In genomic region chr6:32479193-32479758, GRCm38 (mm10) we compare ENCODE assay signal across 8 mouse cellular contexts.
DNase-seq lines count a peak whose midpoint lies in the region; ATAC-seq and TF ChIP-seq lines count a peak whose summit lies in the region.

No protein-coding gene starts in this region.

- no peaks in the 10 kb centered on the region for H3K36me3 ChIP-seq in heart, embryonic 13.5 days

- peak overlapping the region; percentile 91 for H3K27ac ChIP-seq in heart, embryonic 13.5 days (replicated peaks)
- H3K27ac ChIP-seq in layer of hippocampus, adult 2 months, result peak overlapping the region; percentile 78

- H3K9me3 ChIP-seq in heart, embryonic 13.5 days, result no peaks in the 10 kb centered on the region

- H3K27me3 ChIP-seq in heart, embryonic 13.5 days (replicated peaks), result no peaks in the 10 kb centered on the region

- H3K4me3 ChIP-seq in heart, embryonic 13.5 days, result no peak overlapping the region
- no peak overlapping the region for H3K4me3 ChIP-seq in layer of hippocampus, adult 2 months
- H3K4me3 ChIP-seq in lung, adult 2 months (replicated peaks; ENCODE audit: extremely low read depth, low read depth, low read length), result no peak overlapping the region

- peak; percentile 40 for DNase-seq in urinary bladder, postnatal 14 days (ENCODE audit: low spot score)
- DNase-seq in urinary bladder, postnatal 10 days (ENCODE audit: low spot score), result no peak
- peak; percentile 72 for DNase-seq in embryo, embryonic 10.5 days (ENCODE audit: low spot score)
- peak; percentile 29 to 55 for DNase-seq in layer of hippocampus, adult 2 months (ENCODE audit: low spot score in 2 of 2)
- DNase-seq in lung, adult 2 months, result peak; percentile 69
- DNase-seq in ovary, postnatal 14 days (ENCODE audit: low spot score), result peak; percentile 13

- WGBS in heart, embryonic 13.5 days, result 7% methylated on average over 2 of the region's 2 CpGs
- 16% methylated on average over 2 of the region's 2 CpGs for WGBS in lung, adult 2 months

- peak; percentile 82; the same call in 1 of the 2 replicates for ATAC-seq in heart, embryonic 13.5 days (ENCODE audit: extremely low read depth, insufficient number of reproducible peaks, low FRiP score, low TSS enrichment)
- no peak for ATAC-seq in megakaryocyte-erythroid progenitor cell, adult 5-6 weeks (replicated peaks; ENCODE audit: low FRiP score, low TSS enrichment, poor library complexity, severe bottlenecking)

- 0 out of 2 replicates have a peak, but pooled peaks have one; percentile 1 for TF ChIP-seq POLR2A in lung, adult 2 months (IDR thresholded peaks at IDR 0.05; ENCODE audit: borderline replicate concordance, extremely low read depth, low read depth, low read length)

- peak overlapping the region; percentile 63 for H3K9ac ChIP-seq in heart, embryonic 13.5 days

- TF ChIP-seq CTCF in layer of hippocampus, adult 2 months (conservative IDR thresholded peaks at IDR 0.05), result peak; percentile 80
- peak; percentile 79 for TF ChIP-seq CTCF in lung, adult 2 months (IDR thresholded peaks at IDR 0.05; ENCODE audit: insufficient read depth, low read length)

- H3K4me1 ChIP-seq in heart, embryonic 13.5 days, result peaks cover 99% of the 10 kb centered on the region
- peaks cover 7% of the 10 kb centered on the region for H3K4me1 ChIP-seq in lung, adult 2 months (ENCODE audit: control insufficient read depth, insufficient read depth, low read length)

- peak overlapping the region; percentile 55 for H3K4me2 ChIP-seq in heart, embryonic 13.5 days
